Mouse (Mus musculus) urinary bladder, postnatal 36 days (tissue): Measurements from ENCODE around the gene Zeb2.

Source experiments
- DNase-seq, 2 experiments: peaks; one replicate each; pipeline ENCODE4 v3.0.0; 2022; ENCODE audit warnings: low spot score in 2 of 2, mixed read lengths in 1 of 2

The Zeb2 gene

DNA sequence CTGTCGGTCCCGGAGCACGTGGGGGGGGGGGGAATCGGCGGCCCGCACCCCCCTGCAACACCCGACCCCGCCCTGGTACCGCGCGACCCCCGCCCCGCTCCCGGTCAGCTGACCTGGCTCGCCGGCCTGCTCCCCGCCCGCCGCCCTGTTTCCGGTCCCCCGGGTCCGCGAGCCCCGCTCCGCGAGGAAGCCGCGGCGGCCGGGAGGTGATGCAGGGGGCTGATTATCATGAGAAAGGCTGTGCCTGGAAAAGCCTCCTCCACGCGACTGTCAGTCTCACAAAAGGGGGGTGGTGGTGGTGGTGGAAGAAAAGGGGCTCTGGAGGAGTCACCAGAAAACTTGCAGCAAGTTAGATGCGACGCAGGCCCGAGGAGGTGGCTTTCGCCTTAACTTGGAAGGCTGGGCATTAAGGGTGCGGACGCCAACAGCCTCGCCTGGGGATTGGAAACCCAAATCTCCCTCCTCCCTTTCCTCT, at the start of gene Zeb2:
Gene Zeb2 (minus strand): TSS at position 309 of the 475 bp plus-strand sequence.
- peak; percentile 52 to 70 for DNase-seq

DNA sequence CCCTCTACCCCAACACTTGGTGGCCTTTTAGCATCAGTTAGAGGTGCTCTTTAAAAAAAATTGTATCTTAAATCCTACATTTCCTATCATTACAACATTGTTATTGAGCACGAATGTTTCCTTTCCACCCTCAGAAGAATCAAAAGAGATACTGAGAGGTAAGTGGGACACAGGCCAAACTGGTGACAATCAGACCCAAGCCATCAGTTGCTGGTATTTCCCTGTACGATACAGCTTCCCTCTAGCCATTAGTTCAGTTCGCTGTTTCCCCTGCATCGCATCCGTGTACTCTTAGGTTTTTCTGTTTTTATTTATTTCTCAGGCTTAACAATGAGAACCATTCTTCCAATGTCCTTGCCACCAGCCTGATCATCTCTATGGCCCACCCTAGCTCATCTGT, 41.6 kb upstream of the Zeb2 start:
- no peak for DNase-seq

DNA sequence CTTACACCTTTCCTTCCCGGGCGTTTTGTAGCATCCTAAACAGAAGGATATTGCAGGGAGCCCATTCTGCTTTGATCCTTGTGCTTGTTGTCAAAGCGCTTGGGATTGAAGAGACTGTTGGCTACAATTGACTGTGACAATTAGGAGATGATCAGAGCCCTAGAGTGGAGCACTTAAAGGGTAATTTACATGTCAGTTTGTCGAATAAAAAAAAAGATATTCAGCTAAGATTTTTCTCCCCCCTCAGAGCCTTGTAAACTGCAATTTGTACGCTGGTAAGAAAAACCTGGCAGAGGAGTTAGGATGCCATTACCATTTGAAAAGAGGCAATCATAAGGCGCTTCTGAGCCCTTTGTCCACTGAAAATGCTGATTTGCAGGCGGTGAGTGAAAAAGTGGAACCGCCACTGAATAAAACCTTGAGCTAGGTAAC, 41.2 kb upstream of the Zeb2 start:
- DNase-seq: no peak

DNA sequence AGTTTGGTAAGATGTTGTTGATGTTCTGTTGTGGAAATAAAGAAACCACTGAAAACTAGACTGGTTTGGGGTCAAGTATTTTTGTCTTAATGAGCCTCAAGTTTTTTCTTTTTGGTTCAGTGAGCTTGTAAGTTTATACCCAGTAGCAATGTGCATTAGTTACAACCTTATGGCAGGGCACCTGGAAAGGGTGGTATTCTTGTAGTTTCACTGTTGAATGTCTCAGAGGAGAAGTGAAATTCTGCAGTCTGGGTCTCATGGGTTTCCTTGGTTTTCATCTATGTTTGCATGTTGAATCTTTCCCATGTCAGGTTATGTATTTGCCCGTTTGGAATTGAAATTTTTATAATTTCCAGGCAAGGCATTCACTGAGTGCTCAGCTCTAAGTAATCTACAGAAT, 36.1 kb upstream of the Zeb2 start:
- no peak for DNase-seq

DNA sequence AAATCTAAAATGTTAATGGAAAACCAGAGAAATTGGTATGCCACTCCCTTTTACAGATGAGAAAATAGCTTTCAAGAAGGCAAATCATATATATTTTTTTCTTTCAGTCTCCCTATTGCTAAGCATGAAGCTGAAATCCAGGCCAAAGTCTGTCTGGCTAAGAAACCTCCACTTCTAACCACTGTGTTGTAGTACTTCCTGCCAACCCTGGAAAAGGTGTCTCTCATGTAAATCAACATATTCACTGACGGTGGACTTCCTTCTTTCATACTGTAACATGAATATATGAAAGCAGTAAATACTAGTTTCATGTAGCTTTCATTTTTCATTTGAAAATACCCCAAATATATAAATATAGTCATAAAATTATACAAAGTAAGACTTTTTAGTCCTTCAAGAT, 26.0 kb upstream of the Zeb2 start:
- DNase-seq: no peak

DNA sequence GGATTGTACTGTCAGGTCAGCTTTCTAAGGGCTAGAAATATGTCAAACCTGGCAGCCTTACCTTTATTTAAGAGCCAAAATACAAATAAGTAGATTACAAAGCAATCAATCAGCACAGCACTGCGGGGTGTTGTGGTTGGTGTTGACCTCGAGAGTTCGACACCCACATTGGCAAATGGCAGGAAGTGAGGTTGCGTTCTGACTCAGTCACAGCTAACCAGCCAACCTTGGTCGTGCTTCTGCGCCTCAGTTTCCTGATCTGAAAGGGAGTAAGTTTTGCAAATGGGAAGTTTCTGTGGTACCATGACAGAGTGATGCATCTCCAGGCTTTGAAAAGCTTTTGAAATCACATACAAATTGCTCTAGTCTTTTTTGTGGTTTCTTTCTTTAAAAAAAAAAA, 21.7 kb upstream of the Zeb2 start:
- no peak for DNase-seq

DNA sequence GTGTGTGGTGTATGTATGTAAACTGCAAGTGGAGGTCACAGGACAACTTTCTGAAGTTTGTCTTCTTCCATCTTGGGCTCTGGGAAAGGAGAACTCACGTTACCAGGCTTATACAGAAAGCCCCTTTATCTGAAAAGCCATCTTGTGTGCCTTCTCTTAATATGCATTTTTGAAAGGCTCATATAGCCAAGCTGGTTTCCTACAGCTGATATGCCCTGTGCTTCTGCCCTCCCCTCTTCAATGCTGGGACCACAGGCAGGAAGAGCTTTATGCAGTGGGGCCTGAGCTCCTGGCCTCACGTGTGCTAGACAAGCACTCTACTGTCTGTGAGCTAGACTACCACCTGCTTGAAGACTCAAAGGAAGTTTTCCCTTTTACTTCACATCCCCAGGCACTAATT, 19.6 kb upstream of the Zeb2 start:
- DNase-seq: no peak

DNA sequence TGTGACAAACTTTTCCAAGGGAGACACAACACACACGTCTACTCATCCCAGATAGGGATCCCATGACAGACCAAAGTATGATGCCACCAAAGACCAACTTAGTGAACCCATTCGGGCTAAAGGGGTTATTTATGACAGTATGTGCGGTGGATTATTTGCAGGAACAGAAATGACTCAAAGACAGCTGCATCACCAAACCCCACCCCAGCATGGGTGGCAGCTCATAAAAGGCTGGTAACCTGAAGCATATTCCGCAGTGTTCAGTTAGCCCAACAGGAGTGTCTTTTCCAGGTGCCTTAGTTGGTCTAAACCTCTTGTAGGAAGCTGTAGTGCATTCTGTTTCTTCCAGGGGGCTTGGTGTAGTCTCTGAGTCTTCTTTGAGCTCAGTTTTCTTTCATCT, 16.0 kb upstream of the Zeb2 start:
- no peak for DNase-seq

DNA sequence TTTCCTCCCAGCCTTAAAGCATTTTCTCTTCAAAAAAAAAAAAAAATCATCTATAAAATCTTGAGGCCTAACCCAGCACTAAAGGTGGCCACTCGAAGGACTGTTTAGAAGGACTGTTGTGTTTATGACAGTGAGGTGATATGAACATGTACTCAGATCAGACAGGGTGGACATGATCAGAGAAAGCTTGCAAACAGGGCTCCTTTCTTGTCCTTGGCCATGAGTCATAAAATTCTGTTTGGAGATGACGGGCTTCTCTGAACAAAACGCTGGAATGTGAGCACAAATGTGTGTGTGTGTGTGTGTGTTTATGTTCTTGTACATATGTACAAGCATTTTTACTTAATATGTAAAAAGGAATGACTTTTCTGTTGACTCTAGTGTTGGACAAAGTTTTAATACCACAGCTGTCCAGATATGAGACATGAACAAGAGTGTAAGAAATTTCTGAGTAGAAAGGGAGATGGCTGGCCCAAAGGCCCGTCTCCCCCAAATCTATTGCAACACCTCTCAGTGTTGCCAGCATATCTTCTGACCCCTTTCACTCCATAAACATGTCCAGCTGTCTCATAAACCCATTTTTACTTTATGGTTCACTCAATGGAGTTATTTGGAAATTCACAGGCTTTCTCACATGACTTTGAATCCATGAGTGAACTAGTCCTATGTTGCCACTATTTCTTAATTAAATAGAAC, 13.4 kb upstream of the Zeb2 start:
- no peak for DNase-seq

DNA sequence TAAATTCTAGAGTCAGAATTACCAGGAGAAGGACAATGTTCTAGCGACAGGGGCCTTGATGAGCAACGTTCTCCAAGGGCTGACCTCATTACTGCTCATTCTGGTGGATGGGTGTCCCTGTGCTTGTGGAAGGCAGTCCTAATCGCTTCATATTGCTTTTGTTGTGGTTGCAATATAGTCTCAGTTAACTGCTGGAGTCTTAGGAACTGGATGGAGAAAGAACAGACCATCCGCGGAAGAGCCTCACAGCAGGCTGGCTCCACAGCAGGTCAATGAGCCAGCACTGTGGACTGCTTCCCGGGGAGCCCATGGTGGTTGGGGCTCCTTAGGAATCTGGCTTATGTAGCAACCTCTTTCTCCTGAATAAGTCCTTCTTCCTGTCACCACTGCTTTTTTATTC, 12.4 kb upstream of the Zeb2 start:
- no peak for DNase-seq

DNA sequence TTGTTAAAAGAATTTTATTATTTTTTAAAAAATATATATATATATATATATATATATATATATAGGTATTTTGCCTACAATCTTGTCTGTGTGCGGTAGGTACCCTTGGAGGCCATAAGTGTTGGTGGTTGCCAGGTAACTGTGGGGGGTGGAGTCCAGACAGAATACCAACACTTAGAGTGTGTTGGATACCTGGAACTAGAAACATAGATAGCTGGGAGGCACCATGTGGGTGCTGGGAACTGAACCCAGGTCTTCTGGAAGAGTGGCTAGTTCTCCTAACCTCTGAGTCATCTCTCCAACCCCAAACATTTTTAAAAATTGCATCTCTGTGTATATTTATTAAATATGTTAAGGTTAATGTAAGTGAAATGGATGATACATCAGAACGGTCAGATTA, 11.5 kb upstream of the Zeb2 start:
- no peak for DNase-seq

DNA sequence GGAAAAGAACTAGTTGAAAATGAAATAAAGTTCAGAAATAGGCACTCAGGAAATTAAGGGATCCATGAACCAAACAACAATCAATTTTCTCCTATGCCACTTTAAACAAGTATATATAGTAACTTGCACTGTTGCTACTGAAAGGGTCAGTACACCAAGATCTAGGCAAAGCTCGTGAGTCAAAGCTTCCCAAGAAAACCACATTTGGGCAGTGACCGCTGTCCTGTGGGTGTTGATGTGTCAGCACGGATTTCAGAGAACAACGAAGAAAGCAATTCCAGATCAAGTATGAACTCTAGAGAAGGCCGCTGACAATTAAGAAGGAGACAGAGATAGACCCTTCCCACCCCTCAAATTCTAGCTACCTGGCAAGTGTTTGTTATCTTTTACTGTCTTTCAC, 9.2 kb upstream of the Zeb2 start:
- no peak for DNase-seq

DNA sequence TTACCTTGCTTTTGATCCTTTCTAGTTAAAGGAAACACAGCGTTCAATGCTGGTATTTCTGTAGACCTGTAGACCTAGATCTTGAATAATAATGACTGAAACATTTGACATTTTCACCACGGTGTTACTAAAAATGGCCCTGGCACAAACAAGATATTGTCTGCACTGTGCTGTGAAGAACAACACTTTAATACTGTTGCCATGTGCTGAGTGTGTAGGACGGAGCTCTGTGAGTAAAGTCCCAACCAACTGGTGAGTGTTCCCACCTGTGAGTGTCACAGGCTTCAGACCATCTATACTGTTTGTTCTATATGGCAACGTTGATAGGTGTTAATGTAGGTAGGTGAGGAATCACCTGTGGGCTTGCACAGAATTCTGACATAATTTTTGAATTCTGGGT, 8.0 kb upstream of the Zeb2 start:
- DNase-seq: no peak

DNA sequence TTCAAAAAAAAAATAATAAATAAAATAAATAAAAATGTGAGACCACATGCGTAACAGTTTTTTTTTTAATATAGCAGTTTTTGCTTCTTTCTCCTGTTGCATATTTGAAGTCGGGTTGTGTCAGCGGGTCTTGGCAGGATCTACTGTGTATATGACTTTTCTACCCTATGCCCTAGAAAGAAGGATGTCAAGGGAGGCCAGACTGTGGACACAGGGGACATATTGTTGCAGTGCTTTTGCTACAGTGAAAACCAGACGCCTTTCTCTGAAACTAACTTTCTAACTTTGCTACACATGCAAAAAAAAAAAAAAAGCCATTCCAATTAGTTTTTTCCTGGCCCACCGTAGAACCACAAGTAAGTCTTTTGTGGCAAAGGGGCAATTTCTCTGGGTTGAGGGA, 6.3 kb upstream of the Zeb2 start:
- DNase-seq: no peak

DNA sequence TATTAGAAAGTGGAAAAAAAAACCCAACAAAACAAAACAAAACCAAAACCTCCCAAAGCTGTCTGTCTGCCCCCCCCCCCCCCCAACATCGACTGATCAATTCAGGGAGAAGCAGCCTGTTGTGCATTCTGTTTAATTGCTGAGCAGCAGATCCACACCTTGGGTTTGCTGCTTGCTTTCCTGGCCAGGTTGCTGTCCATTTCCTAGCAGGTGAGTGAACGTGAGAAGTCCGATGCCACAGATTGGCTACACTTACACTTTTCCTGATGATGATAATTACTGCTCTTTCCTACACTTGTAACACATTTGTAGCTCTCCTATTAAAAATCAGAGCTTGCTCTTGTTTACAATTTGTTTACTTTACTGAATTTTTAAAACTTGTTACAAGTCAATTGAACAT, 926 bp upstream of the Zeb2 start:
- no peak for DNase-seq

DNA sequence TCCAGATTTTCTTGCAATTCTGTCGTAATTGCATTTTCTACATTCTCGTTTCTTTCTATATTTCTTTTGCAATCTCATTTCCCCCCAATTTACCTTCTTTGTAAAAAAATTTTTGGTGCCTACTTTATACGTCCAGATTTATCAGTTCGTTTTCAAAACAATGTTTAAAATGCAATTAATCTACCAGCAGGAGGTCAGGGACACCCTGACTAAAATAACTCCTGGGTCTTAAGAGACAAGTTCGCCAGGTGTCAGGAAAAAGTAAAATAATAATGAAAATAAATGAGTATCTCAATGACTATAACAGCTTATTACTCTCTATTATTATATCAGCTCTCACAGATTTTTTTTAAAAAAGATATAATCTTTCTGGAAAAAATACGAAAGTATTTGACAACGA, 397 bp upstream of the Zeb2 start:
- no peak for DNase-seq

DNA sequence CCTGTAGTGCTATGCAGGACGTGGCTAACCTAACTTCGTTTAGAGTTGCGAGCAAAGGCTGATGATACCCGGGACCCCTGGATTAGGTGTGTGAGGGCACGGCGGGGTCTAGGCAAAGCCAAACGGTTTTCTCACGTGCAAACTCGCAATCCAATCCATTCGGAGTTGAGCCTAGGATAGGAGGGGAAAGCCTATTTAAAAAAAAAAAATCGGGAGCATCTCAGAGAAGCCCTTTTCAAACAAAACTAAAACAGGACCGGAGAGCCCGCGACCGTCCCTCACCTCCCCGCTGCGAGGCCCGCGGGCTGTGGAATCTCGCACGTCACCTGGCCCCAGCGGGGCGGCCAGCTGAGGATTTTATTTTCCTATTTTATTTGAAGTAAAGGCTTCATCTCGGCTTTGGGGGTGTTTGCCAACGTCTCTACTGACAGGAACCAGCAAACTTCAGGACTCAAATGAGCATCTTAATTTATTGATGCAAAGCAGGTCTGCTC, 617 bp downstream of the Zeb2 start:
- no peak for DNase-seq

DNA sequence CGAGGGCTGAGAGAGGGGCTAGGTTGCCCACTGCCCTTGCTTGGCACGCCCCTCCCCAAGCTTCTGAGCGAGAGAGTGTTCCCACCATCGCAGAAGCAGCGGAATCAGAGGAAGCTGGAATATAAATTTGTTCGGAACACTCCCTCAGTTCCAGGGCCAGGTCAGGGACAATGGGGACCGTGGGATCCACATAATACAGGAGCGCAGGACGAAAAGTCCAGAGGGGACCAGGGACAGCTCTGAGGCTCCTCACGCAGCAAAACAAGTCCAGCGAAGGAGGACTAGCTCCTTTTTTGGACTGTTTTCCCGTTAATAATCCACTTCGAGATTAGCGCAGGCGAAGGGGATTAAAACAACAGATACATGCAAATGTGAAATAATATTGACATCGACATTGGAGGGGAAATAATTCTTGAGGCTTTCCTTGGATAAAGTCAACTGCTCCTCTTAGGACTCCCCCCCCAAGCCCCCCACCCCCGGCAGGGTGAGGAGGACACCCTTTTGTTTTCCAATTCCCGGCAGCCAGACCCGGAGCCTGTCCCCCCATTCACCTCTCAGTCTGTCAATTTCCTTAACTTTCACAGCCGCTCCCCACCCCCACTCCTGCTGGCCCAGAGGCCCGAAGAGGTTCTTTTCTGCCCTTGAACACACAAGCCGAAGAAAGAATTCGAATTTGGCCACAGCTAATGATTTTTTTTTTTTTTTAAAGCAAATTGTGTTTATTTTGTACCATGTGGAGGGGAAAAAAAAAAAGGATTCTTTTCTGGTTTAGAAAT, 1.3 kb downstream of the Zeb2 start:
- no peak for DNase-seq

DNA sequence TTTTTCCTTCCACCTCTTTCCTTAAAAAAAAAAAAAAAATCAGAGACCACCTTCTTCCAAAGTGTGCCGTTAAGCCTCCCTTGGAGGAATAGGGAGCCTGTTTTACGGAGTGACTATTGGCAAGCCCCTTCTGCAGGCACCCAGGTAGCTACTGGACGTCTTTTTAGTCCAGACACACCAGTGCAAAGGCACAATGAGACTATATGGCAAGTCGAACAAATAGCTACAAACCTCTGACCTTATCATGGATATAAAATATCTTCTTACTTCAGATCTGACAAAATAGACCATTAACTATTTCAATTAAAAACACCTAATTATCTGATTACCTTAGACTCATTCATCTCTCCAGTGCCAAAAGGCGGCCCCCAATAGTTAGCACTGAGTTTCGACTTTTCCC, 2.0 kb downstream of the Zeb2 start:
- DNase-seq: no peak

DNA sequence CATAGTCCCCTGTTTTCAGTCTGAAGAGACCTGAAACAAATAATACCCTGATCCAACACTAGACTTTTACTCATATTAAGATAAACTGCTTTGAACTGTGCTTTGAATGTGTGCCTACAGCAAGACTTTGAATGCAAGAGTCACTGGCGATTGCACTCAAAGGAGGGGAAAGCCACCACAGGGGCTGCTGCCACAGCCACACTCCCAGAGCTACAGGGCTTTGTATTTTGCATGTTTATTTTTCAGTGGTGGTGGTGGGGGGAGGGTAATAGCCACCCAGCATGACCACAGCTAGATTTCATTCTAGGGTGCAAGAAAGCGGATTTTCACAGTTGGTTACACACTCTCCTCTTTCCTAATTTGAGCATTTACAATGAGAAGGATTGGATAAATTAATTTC, 2.6 kb downstream of the Zeb2 start:
- no peak for DNase-seq

DNA sequence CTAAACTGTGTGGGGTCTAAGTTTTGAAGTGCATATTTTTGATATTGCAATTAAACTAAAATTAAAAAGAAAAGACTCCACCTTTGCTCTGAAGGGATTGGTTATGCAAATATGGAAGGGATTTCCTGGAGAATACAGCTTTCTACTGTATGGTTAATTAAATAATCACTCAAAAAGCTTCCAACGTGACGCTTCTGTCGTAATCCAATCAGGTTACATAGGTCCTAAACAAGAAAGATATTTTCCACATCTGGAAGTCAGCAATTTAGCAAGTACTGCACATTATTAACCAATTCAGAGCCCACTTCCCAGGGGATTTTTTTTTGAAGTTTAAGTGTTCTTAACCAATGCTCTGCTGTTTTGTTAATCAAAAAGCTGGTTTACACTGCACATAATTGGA, 3.3 kb downstream of the Zeb2 start:
- DNase-seq: no peak

DNA sequence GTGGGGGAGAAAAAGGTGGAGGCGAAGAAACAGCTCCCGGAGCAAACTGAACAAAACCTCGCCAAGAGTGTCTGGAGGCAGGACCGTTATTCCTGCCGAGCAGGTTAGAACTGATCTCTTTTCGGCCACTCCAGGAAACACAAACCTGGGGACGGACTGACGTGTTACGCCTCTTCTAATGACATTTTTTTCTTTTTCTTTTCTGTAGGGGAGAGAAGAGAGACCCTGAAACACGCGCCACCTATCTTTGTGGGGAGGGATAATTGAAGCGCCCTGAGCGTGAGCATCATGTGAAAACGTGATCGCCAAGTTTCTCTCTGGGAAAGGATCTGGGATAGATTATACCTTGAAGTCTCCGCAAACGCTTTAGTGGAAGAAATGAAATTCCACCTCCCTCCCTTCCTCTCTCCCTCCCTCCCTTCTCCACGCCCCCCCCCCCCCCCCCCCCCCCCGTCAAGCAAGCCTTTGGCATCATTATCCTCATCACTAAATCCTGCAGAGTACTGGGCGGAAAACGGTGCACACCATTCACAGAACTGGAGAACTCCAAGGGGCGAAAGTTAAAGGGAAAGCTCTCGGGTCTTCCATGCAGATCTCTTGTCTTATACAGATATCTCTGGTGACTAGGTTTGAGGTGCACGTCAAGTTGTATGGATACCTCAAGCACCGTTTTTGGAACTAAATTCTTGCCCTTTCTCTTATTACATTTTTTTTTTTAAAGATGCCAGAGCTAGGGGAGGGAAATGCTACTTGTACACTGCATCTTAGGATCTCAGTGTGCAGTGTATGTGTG, 4.1 kb downstream of the Zeb2 start:
- DNase-seq: no peak
